Mouse (Mus musculus) E14TG2a.4 (cell line): ENCODE results near the gene Sept11.

Experiments used
- H3K27me3 ChIP-seq: 2 replicates; pipeline ENCODE4 v1.6.1; 2014; ENCODE audit warnings: low read length, control low read depth; ENCODE audit not compliant: insufficient read depth
- H3K36me3 ChIP-seq: 2 replicates; pipeline ENCODE4 v1.6.1; 2014; ENCODE audit warnings: low read length, control low read depth; ENCODE audit not compliant: insufficient read depth
- H3K4me1 ChIP-seq: replicated peaks from 2 replicates; pipeline ENCODE4 v1.6.1; 2014; ENCODE audit warnings: low read depth, low read length, control low read depth
- H3K4me3 ChIP-seq: replicated peaks from 2 replicates; pipeline ENCODE4 v1.5.1; 2014; ENCODE audit warnings: mild to moderate bottlenecking, low read length
- H3K9me3 ChIP-seq: 2 replicates; pipeline ENCODE4 v1.6.1; 2014; ENCODE audit warnings: low read length, control low read depth
- CTCF ChIP-seq: conservative IDR thresholded peaks from 2 replicates; pipeline ENCODE4 v1.5.1; 2014; ENCODE audit warnings: low read length
- NANOG ChIP-seq: IDR thresholded peaks from 2 replicates; pipeline ENCODE4 v1.6.1; 2014; ENCODE audit warnings: borderline replicate concordance, low read length, mixed read lengths
- POU5F1 ChIP-seq: IDR thresholded peaks from 2 replicates; pipeline ENCODE4 v1.6.1; 2014; ENCODE audit warnings: low read length, borderline replicate concordance

Gene Sept11

GRCm38 (mm10) chr5:93127722-93128121 is 34.5 kb downstream of the Sept11 start:
- H3K4me3 ChIP-seq, result peak overlapping the region; percentile 27
- peaks cover 17% of the 10 kb centered on the region; the same call in 1 of the 2 replicates for H3K36me3 ChIP-seq
- no peaks in the 10 kb centered on the region for H3K27me3 ChIP-seq
- H3K4me1 ChIP-seq, result peaks cover 100% of the 10 kb centered on the region
- no peak for TF ChIP-seq POU5F1
- no peak for TF ChIP-seq CTCF
- no peak for TF ChIP-seq NANOG
- no peaks in the 10 kb centered on the region for H3K9me3 ChIP-seq

- peaks cover 18% of the 10 kb centered on the region; the same call in 1 of the 2 replicates for H3K36me3 ChIP-seq
- no peak for TF ChIP-seq CTCF
- TF ChIP-seq NANOG, result no peak
- no peak for TF ChIP-seq POU5F1
- H3K27me3 ChIP-seq, result no peaks in the 10 kb centered on the region
- peaks cover 100% of the 10 kb centered on the region for H3K4me1 ChIP-seq
- no peaks in the 10 kb centered on the region for H3K9me3 ChIP-seq
- H3K4me3 ChIP-seq, result 0 out of 2 replicates have a peak overlapping the region, but pooled peaks have one; percentile 27
Observed at GRCm38 (mm10) chr5:93128765-93129164, 35.5 kb downstream of the Sept11 start.

GRCm38 (mm10) chr5:93129953-93130352 is 36.7 kb downstream of the Sept11 start:
- Histone ChIP-seq H3K4me1 (peaks cover 92% of the 10 kb centered on the region), H3K9me3 (no peaks in the 10 kb centered on the region), H3K4me3 (0 out of 2 replicates have a peak overlapping the region, but pooled peaks have one; percentile 17), H3K36me3 (peaks cover 26% of the 10 kb centered on the region; the same call in 1 of the 2 replicates), H3K27me3 (no peaks in the 10 kb centered on the region)
- no peak for TF ChIP-seq POU5F1
- no peak for TF ChIP-seq CTCF
- TF ChIP-seq NANOG, result no peak

- Histone ChIP-seq H3K27me3 (no peaks in the 10 kb centered on the region), H3K9me3 (no peaks in the 10 kb centered on the region), H3K36me3 (peaks cover 26% of the 10 kb centered on the region; the same call in 1 of the 2 replicates), H3K4me3 (no peak overlapping the region), H3K4me1 (peaks cover 88% of the 10 kb centered on the region)
- no peak for TF ChIP-seq POU5F1
- no peak for TF ChIP-seq NANOG
- no peak for TF ChIP-seq CTCF
Observed at GRCm38 (mm10) chr5:93131401-93131800, 38.2 kb downstream of the Sept11 start.

- H3K4me1 ChIP-seq, result peaks cover 72% of the 10 kb centered on the region
- peaks cover 38% of the 10 kb centered on the region for H3K36me3 ChIP-seq
- TF ChIP-seq NANOG (no peak), CTCF (no peak), POU5F1 (no peak)
- H3K27me3 ChIP-seq, result no peaks in the 10 kb centered on the region
- H3K9me3 ChIP-seq, result no peaks in the 10 kb centered on the region
- no peak overlapping the region for H3K4me3 ChIP-seq
Observed at GRCm38 (mm10) chr5:93133445-93134244, 40.4 kb downstream of the Sept11 start.

GRCm38 (mm10) chr5:93135368-93136107 is 42.3 kb downstream of the Sept11 start:
- H3K4me1 ChIP-seq, result peaks cover 57% of the 10 kb centered on the region
- H3K27me3 ChIP-seq, result no peaks in the 10 kb centered on the region
- TF ChIP-seq POU5F1, result no peak
- no peak for TF ChIP-seq CTCF
- no peak for TF ChIP-seq NANOG
- no peak overlapping the region for H3K4me3 ChIP-seq
- no peaks in the 10 kb centered on the region for H3K9me3 ChIP-seq
- peaks cover 53% of the 10 kb centered on the region for H3K36me3 ChIP-seq

- H3K27me3 ChIP-seq, result no peaks in the 10 kb centered on the region
- H3K4me1 ChIP-seq, result peaks cover 46% of the 10 kb centered on the region
- TF ChIP-seq CTCF (no peak), NANOG (no peak), POU5F1 (no peak)
- H3K36me3 ChIP-seq, result peaks cover 61% of the 10 kb centered on the region
- no peaks in the 10 kb centered on the region for H3K9me3 ChIP-seq
- H3K4me3 ChIP-seq, result no peak overlapping the region
Observed at GRCm38 (mm10) chr5:93136956-93137586, 43.8 kb downstream of the Sept11 start.

- H3K9me3 ChIP-seq, result no peaks in the 10 kb centered on the region
Observed at GRCm38 (mm10) chr5:93139350-93139749, 46.1 kb downstream of the Sept11 start.

More at GRCm38 (mm10) chr5:93139350-93139749, 46.1 kb downstream of the Sept11 start:
- Histone ChIP-seq H3K4me3 (no peak overlapping the region), H3K27me3 (no peaks in the 10 kb centered on the region), H3K36me3 (peaks cover 64% of the 10 kb centered on the region), H3K4me1 (peaks cover 25% of the 10 kb centered on the region)
- TF ChIP-seq NANOG, result no peak
- no peak for TF ChIP-seq CTCF
